Mouse (Mus musculus): ENCODE results near the gene Zfp239.
"Not testable (repeated sequence)": the region's sequence is repeated elsewhere in the genome, so short reads cannot be mapped to it uniquely, and the experiment has no call there.

Gene Zfp239

DNA sequence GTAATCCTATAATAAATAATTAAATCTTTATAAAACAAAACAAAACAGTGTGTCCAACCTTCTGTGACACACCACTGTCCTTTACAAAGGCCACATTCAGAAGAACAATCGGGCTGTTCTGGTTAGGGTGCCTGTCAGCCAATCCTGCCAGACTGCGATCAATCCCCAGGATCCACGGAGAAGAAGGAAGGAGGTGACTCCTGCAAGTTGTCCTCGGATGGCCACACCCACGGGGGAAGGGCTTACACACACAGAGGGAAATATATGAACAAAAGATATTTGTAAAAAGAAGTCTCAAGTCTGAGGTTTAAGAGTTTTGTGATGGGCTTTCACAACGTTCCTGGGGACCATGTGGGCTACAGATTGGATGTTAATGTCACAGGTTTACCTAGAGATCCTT lies at the start of gene Zfp239:
TSS of gene Zfp239 (plus strand) at position 253 of the 400 bp plus-strand sequence.
- DNase-seq = no peak

DNA sequence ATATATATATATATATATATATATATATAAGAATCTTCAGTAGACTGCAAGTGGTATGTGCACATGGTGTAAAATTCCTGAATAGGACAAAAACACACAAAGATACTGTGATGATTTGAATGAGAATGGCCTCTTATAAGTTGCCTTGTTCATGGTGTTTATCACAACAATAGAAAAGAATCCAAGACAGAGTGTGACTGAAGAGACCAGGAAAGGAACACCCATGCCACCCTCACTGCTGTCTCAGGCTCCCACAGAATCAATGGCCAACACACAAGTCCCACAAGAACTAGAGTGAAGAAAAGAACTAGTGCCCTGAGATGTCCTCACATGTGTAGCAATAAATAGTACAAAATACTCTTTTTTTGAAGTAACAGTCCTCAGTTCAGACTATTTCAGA lies 47.2 kb upstream of the Zfp239 start:
- DNase-seq = no peak

DNA sequence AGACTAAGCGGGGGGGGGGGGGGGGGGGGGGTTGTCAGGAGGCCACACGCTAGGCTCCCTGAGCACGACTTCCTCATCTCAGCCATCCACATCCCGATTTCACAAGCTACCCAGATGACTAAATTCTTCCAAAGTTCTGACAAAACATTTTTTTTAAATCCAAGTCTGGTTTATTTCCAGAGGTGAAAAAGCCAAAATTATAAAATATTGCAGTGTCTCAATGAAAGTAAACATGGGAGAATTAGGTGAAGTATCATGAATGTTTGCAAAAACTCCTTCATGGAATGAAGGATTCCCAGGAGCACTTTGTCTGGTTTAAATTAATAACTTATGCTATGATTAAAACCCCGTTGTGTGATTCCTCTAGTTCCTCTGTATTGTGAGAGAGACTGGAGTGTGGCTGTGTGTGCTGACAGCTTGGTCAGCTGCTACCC lies 44.8 kb upstream of the Zfp239 start:
- no peak for DNase-seq

DNA sequence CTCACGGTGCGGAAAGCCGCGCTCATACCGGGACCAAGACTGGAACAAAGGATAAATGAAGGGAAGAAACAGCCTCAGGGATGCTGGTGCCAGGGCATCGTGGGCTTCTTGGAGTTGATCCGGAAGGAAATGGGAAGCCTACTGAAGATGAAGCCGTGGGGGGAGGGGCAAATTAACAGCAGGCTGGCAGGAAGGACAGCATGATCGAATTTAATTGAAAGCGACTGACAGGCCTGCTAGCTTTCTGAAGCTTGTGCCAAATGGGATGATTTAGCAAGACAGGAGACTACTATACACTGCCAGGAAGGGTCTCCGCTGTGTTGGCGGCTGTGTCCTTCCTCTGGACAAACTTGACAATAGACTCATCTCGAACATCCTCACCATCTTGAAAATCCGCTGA lies 41.6 kb upstream of the Zfp239 start:
- no peak for DNase-seq

DNA sequence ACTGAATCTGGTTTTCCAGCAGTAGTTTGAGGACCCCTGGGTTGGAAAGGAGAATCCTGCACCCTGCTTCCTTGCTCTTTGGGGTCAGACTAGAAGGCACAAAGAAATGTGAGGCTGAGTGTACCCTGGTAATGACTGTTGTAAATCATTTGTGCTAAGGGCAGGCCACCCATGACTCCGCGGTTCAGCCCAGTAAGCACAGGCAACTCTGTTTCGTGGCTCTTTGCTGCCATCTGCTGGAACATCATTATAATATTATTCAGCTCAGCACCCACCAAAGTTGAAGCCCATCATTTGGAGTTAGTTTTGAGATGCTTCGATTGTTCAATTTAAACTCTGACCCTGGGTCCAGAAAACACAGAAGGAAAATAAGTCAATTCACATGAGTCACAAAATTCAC lies 36.5 kb upstream of the Zfp239 start:
- DNase-seq = peak; percentile 78

DNA sequence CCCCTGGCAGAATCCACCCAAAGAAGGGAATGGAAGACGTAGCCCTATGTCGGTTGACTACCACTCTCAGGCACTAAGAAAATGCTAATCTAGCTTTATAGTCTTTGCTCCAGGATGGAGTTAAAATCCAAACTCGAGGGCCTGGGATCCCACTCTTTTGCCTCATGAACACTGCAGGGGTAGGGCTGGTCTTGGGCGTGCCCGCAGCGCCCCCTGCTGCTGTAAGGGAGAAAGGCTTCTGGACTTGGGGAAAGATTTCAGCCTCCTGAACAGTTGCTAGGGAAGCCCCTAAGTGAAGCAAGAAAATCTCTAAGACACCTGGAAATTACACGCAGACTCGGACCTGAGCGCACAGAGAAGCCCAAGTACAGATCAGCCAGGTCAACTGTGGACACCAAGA lies 33.6 kb upstream of the Zfp239 start:
- peak; percentile 76 for DNase-seq

DNA sequence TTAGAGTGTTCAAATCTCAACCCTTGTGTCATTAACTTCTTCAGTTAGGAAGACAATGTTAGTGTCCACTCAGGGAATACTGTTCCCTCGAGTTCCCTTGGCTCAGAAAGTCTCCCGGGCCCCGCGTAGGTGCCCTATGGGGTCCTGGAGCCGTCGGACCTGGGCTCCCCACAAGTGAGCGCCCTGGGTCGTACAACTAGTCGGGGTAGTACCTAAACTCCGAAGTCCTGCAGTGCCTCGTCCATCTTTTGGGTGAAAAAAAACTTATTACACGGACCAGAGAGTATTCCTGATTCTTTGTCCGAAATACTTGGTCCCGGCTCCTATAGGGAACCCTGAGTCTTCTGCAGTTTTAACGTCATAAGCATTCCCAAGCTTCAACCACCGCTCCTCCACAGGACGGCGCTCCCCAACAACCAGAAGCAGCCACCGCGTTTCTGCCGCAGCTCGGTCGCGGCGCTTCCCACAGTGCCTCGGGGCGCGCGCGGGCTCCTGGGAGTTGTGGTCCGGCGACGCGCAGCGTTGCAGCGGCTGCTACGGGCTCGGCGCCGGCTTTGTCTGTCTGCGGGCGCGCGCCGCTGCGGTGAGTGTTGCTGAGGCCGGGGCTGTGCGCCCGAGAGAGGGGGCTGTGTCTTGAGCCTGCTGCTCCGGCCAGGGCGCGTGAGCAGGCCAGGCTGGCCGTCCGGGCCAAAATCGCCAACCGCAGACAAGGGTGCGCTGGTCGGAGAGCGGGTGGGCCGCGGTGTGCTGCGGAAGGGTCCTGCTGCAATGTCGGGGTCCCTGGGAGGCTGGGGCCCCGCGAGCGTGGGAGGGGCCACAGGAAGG lies 21.0 kb upstream of the Zfp239 start, which contains the start of gene Zfp637:
TSS of gene Zfp637 (plus strand) at position 495 of the 825 bp plus-strand sequence.
- DNase-seq = peak; percentile 95

DNA sequence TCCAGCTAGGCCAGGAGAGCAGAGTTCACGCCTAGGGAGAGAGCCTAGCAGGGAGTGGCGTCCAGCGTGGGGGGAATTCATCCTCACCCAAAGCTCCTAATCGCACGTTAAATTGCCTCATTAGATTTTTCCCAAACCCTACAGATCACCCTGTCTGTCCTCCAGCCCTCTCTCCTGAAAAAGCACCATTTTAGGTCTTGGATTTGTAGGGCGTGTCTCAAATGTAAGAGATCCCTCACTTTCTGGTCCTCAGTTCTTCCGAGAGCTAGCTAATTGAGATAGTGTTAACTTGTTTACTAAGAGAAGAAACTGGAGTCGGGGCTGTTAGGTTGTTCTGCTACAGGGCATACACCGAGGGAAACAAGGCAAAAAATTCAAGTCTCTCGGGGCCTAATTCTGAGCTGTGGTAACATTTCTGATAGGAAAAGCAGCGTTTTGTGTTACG lies 20.4 kb upstream of the Zfp239 start:
- DNase-seq = no peak

DNA sequence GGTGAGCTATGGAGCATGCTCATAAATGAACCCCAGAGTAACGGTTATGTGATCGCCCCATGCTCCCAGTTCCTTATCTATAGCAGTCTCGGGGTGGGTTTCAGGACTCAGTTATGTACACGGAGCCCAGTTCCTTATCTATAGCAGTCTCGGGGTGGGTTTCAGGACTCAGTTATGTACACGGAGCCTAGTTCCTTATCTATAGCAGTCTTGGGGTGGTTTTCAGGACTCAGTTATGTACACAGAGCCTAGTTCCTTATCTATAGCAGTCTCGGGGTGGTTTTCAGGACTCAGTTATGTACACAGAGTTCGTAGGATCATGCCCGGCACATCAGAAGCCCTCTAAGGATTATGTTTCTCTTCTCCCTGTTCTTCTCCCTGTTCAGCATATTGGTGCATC lies 17.3 kb upstream of the Zfp239 start:
- DNase-seq = no peak

DNA sequence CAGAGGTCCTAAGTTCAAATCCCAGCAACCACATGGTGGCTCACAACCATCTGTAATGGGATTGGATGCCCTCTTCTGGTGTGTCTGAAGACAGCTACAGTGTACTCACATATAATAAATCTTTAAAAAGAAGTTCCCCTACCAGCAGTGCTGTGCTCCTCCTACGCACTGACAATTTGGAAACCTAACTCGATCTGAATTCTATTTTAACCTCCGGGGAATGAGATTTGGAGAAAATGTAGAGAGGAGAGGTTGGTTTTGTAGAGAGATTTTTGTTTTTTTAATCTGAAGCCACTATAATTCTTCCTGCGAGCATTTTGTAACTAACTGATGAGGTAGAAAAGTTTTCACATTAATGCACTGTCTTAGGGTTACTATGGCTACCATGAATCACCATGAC lies 15.2 kb upstream of the Zfp239 start:
- not testable (repeated sequence) for DNase-seq

DNA sequence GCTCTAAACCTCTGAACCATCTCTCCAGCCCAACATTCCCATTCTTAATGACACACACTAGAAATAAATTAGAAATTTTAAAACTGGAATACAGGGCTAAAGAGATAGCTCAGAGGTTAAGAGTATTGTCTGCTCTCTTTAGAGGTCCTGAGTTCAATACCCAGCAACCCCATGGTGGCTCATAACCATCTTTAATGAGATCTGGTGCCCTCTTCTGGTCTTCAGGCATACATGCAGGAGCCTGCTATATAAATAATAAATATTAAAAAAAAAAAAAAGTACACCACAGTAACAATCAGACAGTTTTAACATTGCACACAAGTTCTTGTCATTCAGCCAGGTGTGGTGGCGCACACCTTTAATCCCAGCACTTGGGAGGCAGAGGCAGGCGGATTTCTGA lies 14.1 kb upstream of the Zfp239 start:
- DNase-seq = no peak

DNA sequence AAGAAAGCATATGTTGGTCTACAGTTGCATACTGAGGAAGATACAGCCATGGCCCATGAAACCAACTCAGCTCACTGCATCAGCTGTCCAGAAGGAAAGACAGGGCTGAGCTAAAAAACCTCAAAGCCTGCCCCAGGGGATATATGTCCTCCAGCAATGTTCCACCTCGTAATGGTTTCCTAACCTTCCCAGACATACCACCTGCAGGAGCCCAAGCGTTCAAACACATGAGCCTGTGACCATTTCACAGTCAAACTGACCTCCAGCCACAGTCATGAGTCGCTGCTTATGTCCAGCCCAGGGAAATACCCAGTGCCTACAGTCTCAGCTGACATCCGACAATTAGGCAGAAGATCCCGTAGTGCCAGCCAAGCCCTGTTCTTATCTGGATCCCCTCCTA lies 13.3 kb upstream of the Zfp239 start:
- no peak for DNase-seq

DNA sequence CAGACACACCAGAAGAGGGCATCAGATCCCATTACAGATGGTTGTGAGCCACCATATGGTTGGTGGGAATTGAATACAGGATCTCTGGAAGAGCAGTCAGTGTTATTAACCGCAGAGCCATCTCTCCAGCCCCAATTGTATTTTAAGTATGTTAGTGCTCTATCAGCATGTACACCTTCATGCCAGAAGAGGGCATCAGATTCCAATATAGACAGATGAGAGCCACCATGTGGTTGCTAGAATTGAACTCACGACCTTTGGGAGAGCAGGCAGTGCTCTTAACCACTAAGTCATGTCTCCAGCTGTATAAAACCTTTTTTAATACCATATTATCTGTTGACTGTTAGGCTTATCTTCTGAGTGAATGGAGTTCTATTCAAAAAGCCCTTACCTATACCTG lies 10.2 kb upstream of the Zfp239 start:
- DNase-seq = no peak

DNA sequence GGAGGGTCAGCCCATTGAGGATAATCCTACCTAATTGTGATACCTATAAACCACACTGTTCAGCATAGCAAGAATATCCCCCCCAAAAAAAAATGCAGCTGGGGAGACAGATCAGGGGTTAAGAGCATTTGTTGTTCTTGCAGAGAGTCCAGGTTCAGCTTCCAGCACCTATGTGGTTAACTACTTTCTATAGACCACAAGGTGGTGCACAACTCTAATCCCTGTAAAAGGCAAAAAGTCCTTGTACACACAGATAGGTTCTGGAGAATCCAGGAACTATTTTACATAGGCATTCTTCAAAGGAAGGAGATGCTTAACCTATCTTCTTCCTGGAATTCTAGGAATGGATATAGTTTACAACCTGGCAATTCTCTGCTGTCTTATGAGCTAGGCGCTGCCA lies 3.9 kb upstream of the Zfp239 start:
- no peak for DNase-seq

DNA sequence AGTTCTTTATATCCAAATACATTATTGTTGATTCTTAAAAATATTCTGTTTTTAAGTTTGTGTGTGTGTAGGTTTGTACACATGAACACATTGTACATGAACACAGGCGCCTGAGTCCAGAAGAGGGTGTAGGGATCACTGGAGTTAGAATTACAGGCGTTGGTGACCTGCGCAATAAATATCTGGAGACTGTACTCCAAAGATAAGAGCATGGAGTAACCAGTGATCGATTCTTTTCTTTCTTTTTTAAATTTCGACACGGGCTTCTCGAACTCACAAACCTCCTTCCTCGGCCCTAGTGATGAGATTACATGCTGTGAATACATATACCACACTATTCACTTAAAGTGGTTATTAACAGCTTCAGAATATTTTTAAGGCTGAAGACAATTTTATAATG lies 565 bp downstream of the Zfp239 start:
- DNase-seq = no peak

DNA sequence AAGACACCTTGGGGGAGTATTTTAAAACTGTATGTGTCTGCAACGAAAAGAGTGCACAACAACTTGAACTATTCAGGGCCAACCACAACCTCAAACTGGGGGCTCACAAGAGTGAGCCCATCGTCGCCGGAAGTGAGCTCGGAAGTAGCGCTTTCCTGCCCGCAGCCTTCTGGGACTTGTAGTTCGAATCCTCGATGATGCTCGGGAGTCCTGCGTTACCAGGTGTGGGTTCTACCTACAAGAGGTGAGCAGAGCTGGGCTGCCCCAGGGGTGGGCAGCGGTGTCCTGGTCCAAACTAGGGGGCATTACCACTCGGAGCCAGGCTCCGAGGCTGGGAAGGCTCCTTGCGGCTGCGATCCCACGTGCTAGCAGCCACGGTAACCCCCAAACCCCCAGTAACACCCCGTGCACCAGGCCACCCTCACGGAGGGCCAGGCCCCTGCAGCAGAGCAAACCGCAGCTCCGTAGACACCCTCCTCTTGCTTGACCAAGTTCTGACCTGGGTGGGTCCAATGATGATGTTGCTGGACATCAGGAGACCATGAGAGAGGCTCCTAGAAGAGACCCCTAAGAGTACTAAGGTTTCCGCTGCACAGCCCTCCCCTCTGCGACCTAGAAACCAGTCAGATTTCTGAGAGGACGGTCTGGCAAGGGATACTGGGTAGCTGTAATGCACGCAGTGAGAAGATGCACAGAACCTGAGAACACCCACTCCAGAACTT lies 1.2 kb downstream of the Zfp239 start:
- DNase-seq = peak; percentile 66

DNA sequence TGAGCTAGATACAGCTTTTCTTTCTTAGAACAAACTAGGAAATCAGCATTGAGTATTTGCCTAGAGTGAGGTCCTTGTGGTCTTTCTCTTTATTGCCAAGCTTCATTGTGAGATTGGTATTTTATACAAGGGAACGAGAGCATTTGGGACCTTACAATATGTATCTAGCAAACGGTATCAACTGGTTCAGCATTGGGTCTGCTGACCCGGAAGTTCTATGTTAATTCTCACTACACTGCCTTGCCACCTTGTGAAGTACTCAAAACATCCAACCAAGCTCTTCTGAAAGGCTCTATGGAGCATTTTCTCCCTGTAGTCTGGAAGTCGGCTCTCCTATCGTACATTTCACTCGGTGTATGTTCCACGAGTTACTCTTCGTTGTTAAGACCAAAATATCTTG lies 1.9 kb downstream of the Zfp239 start:
- no peak for DNase-seq

DNA sequence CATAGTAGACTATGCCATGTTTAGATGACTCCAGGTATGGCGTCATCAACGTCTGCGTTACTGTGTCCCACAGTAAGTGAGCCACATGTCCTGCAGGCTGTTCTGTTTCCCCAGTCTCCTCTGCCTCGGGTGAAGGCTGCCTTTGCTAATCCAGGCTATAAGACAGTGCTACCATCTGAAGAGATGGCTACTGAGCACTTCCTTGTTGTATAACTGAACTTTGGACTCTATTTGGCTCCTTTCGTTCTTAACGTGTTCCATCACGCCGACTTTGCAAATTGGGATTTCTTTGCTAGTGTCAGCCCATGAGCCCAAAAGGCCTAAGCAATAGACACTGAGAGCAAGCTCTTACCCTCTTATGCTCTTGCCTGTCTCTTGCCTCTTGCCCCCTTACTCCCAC lies 6.3 kb downstream of the Zfp239 start:
- no peak for DNase-seq

DNA sequence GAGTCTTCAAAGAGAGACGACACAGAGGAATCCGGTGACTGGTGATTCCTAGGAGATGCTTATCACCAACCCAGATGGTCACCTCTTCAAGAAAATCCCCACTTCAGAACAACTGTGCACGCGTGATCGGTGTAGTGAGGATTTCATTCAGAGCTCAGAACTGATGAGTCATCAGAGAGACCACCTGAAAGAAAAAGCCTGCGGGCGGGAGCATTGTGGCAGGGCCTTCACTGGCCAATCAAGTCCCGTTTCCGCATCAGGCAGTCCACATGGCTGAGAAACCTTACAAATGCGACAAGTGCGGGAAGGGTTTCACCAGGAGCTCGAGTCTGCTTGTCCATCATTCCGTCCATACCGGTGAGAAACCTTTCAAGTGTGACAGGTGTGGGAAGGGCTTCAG lies 9.1 kb downstream of the Zfp239 start:
- no peak for DNase-seq

DNA sequence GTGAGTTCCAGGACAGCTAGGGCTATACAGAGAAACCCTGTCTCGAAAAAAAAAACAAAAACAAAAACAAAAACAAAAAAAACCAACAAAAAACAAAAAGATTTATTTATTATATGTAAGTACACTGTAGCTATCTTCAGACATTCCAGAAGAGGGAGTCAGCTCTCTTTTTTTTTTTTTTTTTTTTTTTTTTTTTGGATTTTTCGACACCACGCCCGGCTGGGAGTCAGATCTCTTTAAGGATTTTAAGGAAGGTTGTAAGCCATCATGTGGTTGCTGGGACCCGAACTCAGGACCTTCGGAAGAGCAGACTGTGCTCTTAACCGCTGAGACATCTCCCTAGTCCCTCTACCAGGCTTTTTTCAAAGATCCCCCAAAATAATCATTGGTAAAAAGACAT lies 11.6 kb downstream of the Zfp239 start:
- DNase-seq = not testable (repeated sequence)

DNA sequence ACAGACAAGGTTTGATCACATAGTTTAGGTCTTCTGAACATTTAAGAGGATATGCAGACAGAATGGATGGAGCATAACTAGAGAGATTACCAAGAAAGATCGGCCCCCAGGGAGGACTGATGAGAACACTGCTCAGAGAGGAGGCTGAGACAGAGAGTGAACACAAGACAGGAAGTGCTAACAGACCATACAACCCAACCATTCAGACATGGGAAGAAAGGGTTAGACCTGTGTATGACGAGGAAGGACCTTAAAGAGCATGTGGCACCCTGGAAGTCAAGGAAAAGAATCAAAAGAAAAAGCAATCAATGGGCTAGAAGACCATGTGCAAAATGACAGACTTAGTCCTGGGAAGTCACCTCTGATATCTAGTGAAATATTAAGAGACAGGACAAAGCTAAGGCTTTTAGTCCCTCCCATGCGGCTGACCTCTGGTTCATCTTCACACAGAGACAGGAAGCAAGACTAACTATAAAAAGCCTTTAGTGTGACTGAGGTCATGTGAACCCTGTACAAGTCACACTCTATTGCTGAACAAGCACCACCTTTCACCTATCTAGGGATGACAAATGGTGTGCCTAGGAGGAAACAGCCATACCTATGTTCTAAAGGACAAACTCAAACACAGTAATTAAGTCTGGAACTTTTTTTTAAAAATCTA lies 12.9 kb downstream of the Zfp239 start:
- no peak for DNase-seq

DNA sequence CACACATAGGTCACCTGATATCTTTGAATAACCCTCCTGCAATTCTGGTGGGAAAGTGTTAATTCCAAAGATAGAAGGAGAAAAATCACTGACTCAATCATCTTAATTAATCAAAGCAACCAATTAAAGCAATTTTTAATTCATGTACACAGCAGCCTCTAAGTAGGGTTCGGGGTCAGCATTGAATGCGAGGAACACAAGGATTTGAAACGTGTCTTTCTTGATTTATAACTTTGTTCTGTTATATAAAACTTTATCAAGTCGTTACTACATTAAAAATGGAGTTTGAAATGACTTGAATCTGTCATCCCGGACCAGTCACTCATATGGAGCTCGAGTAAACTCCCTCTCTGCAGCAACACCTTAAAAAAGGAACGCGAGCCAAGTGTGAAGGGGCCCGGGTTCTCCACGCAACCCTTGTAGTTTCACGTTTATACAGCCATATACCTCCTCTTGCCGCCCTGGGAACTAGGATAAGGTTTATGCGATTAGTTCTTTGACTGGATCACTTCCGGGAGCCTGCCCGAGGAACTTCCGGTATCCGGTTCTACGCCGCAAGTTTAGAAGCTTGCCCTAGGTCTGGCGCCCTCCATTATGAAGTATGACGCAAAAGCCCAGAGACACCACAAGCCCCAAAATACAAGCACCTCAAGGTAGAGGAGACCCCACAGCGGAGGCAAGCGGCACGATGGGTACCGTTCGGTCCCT lies 17.0 kb downstream of the Zfp239 start:
- DNase-seq = peak; percentile 78

Measured in right cerebral cortex, postnatal 4 days (tissue).